Comparison of ENCODE assay signal across 1 mouse cellular context in genomic region chr14:9389180-9389579, GRCm38 (mm10).
TF ChIP-seq lines count a peak whose summit lies in the region.

No protein-coding gene starts in this region.

TF ChIP-seq in CH12.LX, 34 proteins besides CTCF, POLR2A, EP300 and RAD21 (continued from another document):
- TF ChIP-seq MAX (IDR thresholded peaks at IDR 0.05; ENCODE audit: low read length) (peak; percentile 73; the same call in 1 of the 2 replicates), KAT2A (IDR thresholded peaks at IDR 0.05; ENCODE audit: insufficient replicate concordance, low read length) (no peak), MAZ (IDR thresholded peaks at IDR 0.05; ENCODE audit: low read depth, low read length) (0 out of 2 replicates have a peak, but pooled peaks have one; percentile 26), USF1 (IDR thresholded peaks at IDR 0.05; ENCODE audit: low read depth, low read length) (peak; percentile 69), ZNF384 (IDR thresholded peaks at IDR 0.05; ENCODE audit: low read depth, low read length) (no peak), ELF1 (IDR thresholded peaks at IDR 0.05; ENCODE audit: low read depth, low read length) (peak; percentile 45; the same call in 1 of the 2 replicates), JUND (conservative IDR thresholded peaks at IDR 0.05; ENCODE audit: low read depth, low read length) (0 out of 2 replicates have a peak, but pooled peaks have one; percentile 19), POLR2AphosphoS2 (IDR thresholded peaks at IDR 0.05; ENCODE audit: low read depth, low read length) (no peak), RCOR1 (conservative IDR thresholded peaks at IDR 0.05; ENCODE audit: low read depth, low read length) (no peak), ZMIZ1 (IDR thresholded peaks at IDR 0.05; ENCODE audit: low read depth, low read length) (no peak), UBTF (IDR thresholded peaks at IDR 0.05; ENCODE audit: low read depth, low read length) (no peak), BHLHE40 (IDR thresholded peaks at IDR 0.05; ENCODE audit: low read depth, low read length) (peak; percentile 72), JUN (IDR thresholded peaks at IDR 0.05; ENCODE audit: insufficient read depth, low read depth, low read length) (no peak), USF2 (conservative IDR thresholded peaks at IDR 0.05; ENCODE audit: low read depth, low read length) (peak; percentile 56)
